In genomic region chr2:163645700-163646460, GRCm38 (mm10) we compare ENCODE assay signal across 8 mouse cellular contexts. TPM values are rescaled to one million over a fixed set of nuclear protein-coding genes. Genes with fewer than 3 reads are reported as not detected.
DNase-seq lines count a peak whose midpoint lies in the region; ATAC-seq and TF ChIP-seq lines count a peak whose summit lies in the region.

No protein-coding gene starts in this region.

- TF ChIP-seq POLR2A in lung, adult 2 months (IDR thresholded peaks at IDR 0.05; ENCODE audit: borderline replicate concordance, extremely low read depth, low read depth, low read length): no peak

- peak overlapping the region; percentile 100 for H3K27ac ChIP-seq in lung, embryonic 14.5 days (ENCODE audit: low read depth)
- H3K27ac ChIP-seq in hindbrain, embryonic 13.5 days: peak overlapping the region; percentile 99
- H3K27ac ChIP-seq in midbrain, embryonic 13.5 days: 0 out of 2 replicates have a peak overlapping the region, but pooled peaks have one; percentile 98

- H3K9ac ChIP-seq in lung, embryonic 14.5 days: peak overlapping the region; percentile 4; the same call in 1 of the 2 replicates
- H3K9ac ChIP-seq in hindbrain, embryonic 13.5 days: no peak overlapping the region
- H3K9ac ChIP-seq in midbrain, embryonic 13.5 days (replicated peaks): no peak overlapping the region

- peak overlapping the region; percentile 95 for H3K4me3 ChIP-seq in erythroblast, embryonic 14.5 days (replicated peaks)
- no peak overlapping the region for H3K4me3 ChIP-seq in lung, embryonic 14.5 days (ENCODE audit: low read depth, low read length)
- no peak overlapping the region for H3K4me3 ChIP-seq in lung, adult 2 months (replicated peaks; ENCODE audit: extremely low read depth, low read depth, low read length)
- H3K4me3 ChIP-seq in hindbrain, embryonic 13.5 days: no peak overlapping the region
- no peak overlapping the region for H3K4me3 ChIP-seq in midbrain, embryonic 13.5 days (replicated peaks)

- no peaks in the 10 kb centered on the region for H3K27me3 ChIP-seq in erythroblast, embryonic 14.5 days (ENCODE audit: control insufficient read depth)
- H3K27me3 ChIP-seq in lung, embryonic 14.5 days (ENCODE audit: insufficient read depth, low read length): no peaks in the 10 kb centered on the region
- H3K27me3 ChIP-seq in hindbrain, embryonic 13.5 days: no peaks in the 10 kb centered on the region
- no peaks in the 10 kb centered on the region for H3K27me3 ChIP-seq in midbrain, embryonic 13.5 days

- no peak for ATAC-seq in erythroblast, adult 5-6 weeks (replicated peaks; ENCODE audit: low FRiP score, poor library complexity, severe bottlenecking)
- no peak for ATAC-seq in lung, embryonic 14.5 days (ENCODE audit: insufficient read depth)
- no peak for ATAC-seq in hindbrain, embryonic 13.5 days (ENCODE audit: low FRiP score)
- no peak for ATAC-seq in midbrain, embryonic 13.5 days

- H3K9me3 ChIP-seq in erythroblast, embryonic 14.5 days (ENCODE audit: control insufficient read depth, low read length): peaks cover 6% of the 10 kb centered on the region
- peaks cover 7% of the 10 kb centered on the region; the same call in 1 of the 2 replicates for H3K9me3 ChIP-seq in lung, embryonic 14.5 days (ENCODE audit: low read depth, low read length)
- no peaks in the 10 kb centered on the region for H3K9me3 ChIP-seq in hindbrain, embryonic 13.5 days
- H3K9me3 ChIP-seq in midbrain, embryonic 13.5 days: peaks cover 8% of the 10 kb centered on the region; the same call in 1 of the 2 replicates

- H3K4me2 ChIP-seq in lung, embryonic 14.5 days: peak overlapping the region; percentile 73; the same call in 1 of the 2 replicates
- no peak overlapping the region; the same call in 1 of the 2 replicates for H3K4me2 ChIP-seq in hindbrain, embryonic 13.5 days
- H3K4me2 ChIP-seq in midbrain, embryonic 13.5 days (replicated peaks): no peak overlapping the region

- peak; percentile 9 for DNase-seq in lung, embryonic 14.5 days
- no peak for DNase-seq in lung, adult 2 months
- no peak for DNase-seq in cerebellum, adult 11 months
- DNase-seq in kidney, postnatal 4 days: no peak

- no peak for TF ChIP-seq CTCF in lung, embryonic 14.5 days (IDR thresholded peaks at IDR 0.05; ENCODE audit: low read depth)
- TF ChIP-seq CTCF in lung, adult 2 months (IDR thresholded peaks at IDR 0.05; ENCODE audit: insufficient read depth, low read length): no peak

- peaks cover 33% of the 10 kb centered on the region for H3K36me3 ChIP-seq in erythroblast, embryonic 14.5 days (ENCODE audit: control insufficient read depth)
- H3K36me3 ChIP-seq in lung, embryonic 14.5 days (ENCODE audit: insufficient read depth): peaks cover 8% of the 10 kb centered on the region; the same call in 1 of the 2 replicates
- peaks cover 3% of the 10 kb centered on the region; the same call in 1 of the 2 replicates for H3K36me3 ChIP-seq in hindbrain, embryonic 13.5 days
- H3K36me3 ChIP-seq in midbrain, embryonic 13.5 days: no peaks in the 10 kb centered on the region

- H3K4me1 ChIP-seq in erythroblast, embryonic 14.5 days (ENCODE audit: control insufficient read depth): peaks cover 34% of the 10 kb centered on the region
- 0 out of 2 replicates have a peak, but pooled peaks cover 5% of the 10 kb centered on the region for H3K4me1 ChIP-seq in lung, embryonic 14.5 days (ENCODE audit: insufficient read depth)
- peaks cover 10% of the 10 kb centered on the region for H3K4me1 ChIP-seq in lung, adult 2 months (ENCODE audit: control insufficient read depth, insufficient read depth, low read length)
- H3K4me1 ChIP-seq in hindbrain, embryonic 13.5 days (replicated peaks): peaks cover 31% of the 10 kb centered on the region
- peaks cover 30% of the 10 kb centered on the region for H3K4me1 ChIP-seq in midbrain, embryonic 13.5 days (replicated peaks)

- 76% methylated on average over 11 of the region's 11 CpGs for WGBS in lung, embryonic 14.5 days
- WGBS in lung, adult 2 months: 67% methylated on average over 11 of the region's 11 CpGs
- WGBS in hindbrain, embryonic 13.5 days: 81% methylated on average over 11 of the region's 11 CpGs
- 83% methylated on average over 11 of the region's 11 CpGs for WGBS in midbrain, embryonic 13.5 days

RNA-seq across cellular contexts. Expression of gene Serinc3, which starts 0.9 kb away (rescaled TPM):
- 13.2 and 20.3 TPM in 2 replicates for polyA plus RNA-seq in erythroblast, embryonic 14.5 days (2012)
- 1,365 and 1,400 TPM in 2 replicates for total RNA-seq in erythroblast, adult 5-6 weeks (2015; ENCODE audit: low replicate concordance)
- 1,814 and 2,055 TPM in 2 replicates for total RNA-seq in erythroblast, adult 5-6 weeks (2017; ENCODE audit: low replicate concordance)
- 56.2 and 62.5 TPM in 2 replicates for polyA plus RNA-seq in lung, embryonic 14.5 days (2014; fragmentation: Nextera tagmentation; extraction: Ambion mirVana)
- polyA plus RNA-seq in lung, adult 2 months (2012; rRNA removed): 368 and 417 TPM in 2 replicates
- 37.5 and 38.7 TPM in 2 replicates for polyA plus RNA-seq in hindbrain, embryonic 13.5 days (2015; fragmentation: Nextera tagmentation; extraction: Ambion mirVana)
- polyA plus RNA-seq in midbrain, embryonic 13.5 days (2015; fragmentation: Nextera tagmentation; extraction: Ambion mirVana): 30.5 and 31.7 TPM in 2 replicates

RNA-seq across cellular contexts. Expression of gene Pkig, which starts 12.3 kb away (rescaled TPM):
- polyA plus RNA-seq in erythroblast, embryonic 14.5 days (2012): 136 and 157 TPM in 2 replicates
- 15.0 and 25.0 TPM in 2 replicates for total RNA-seq in erythroblast, adult 5-6 weeks (2015; ENCODE audit: low replicate concordance)
- 23.4 and 25.2 TPM in 2 replicates for total RNA-seq in erythroblast, adult 5-6 weeks (2017; ENCODE audit: low replicate concordance)
- 143 and 145 TPM in 2 replicates for polyA plus RNA-seq in lung, embryonic 14.5 days (2014; fragmentation: Nextera tagmentation; extraction: Ambion mirVana)
- 167 and 180 TPM in 2 replicates for polyA plus RNA-seq in lung, adult 2 months (2012; rRNA removed)
- polyA plus RNA-seq in hindbrain, embryonic 13.5 days (2015; fragmentation: Nextera tagmentation; extraction: Ambion mirVana): 110 and 119 TPM in 2 replicates
- 124 and 126 TPM in 2 replicates for polyA plus RNA-seq in midbrain, embryonic 13.5 days (2015; fragmentation: Nextera tagmentation; extraction: Ambion mirVana)

RNA-seq across cellular contexts. Expression of gene Ttpal, which starts 43.8 kb away (rescaled TPM):
- 1.2 TPM in 2 replicates for polyA plus RNA-seq in erythroblast, embryonic 14.5 days (2012)
- total RNA-seq in erythroblast, adult 5-6 weeks (2015; ENCODE audit: low replicate concordance): 6.5 and 10.0 TPM in 2 replicates
- 5.5 and 8.8 TPM in 2 replicates for total RNA-seq in erythroblast, adult 5-6 weeks (2017; ENCODE audit: low replicate concordance)
- polyA plus RNA-seq in lung, embryonic 14.5 days (2014; fragmentation: Nextera tagmentation; extraction: Ambion mirVana): 37.3 and 41.1 TPM in 2 replicates
- 23.4 and 25.8 TPM in 2 replicates for polyA plus RNA-seq in lung, adult 2 months (2012; rRNA removed)
- polyA plus RNA-seq in hindbrain, embryonic 13.5 days (2015; fragmentation: Nextera tagmentation; extraction: Ambion mirVana): 42.0 and 48.1 TPM in 2 replicates
- polyA plus RNA-seq in midbrain, embryonic 13.5 days (2015; fragmentation: Nextera tagmentation; extraction: Ambion mirVana): 50.2 and 50.7 TPM in 2 replicates

Comparison
In these comparisons a context has a peak if more than half of its experiments do, and no peak if none do; other contexts are left out.
1. RNA of gene Ttpal, which starts 43.8 kb away (polyA plus RNA-seq): 50.2 to 50.7 TPM in midbrain, embryonic 13.5 days, 42.0 to 48.1 TPM in hindbrain, embryonic 13.5 days, 37.3 to 41.1 TPM in lung, embryonic 14.5 days and 23.4 to 25.8 TPM in lung, adult 2 months; 1.2 TPM in erythroblast, embryonic 14.5 days; every median in the first group is over 10 times any median in the second.
2. Peak in every context shown above with its lines, with median percentiles within 50 percentile points of each other: H3K27ac ChIP-seq.